Mouse (Mus musculus): ENCODE results near the gene Mrpl35.

Gene Mrpl35

DNA sequence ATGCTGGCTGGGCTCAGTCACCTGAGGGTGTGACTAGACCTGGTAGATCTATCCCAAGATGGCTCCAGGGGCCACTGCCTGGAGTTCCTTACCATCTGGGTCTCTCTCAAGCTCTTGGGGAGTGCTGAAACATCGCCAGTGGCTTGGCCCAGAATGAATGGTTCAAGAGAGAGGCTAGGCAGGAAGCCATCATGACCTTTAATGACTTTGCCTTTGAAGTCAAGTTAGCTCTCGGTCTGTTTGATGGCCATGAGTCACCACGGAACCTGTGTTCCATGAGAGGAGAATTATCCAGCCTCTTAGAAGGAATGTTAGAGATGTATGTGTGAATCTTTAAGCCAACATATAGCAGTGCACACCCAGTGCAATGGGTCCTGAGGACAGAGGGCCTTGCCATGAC is 27.4 kb downstream of the Mrpl35 start:
- DNase-seq (ENCODE audit: low spot score) = no peak

DNA sequence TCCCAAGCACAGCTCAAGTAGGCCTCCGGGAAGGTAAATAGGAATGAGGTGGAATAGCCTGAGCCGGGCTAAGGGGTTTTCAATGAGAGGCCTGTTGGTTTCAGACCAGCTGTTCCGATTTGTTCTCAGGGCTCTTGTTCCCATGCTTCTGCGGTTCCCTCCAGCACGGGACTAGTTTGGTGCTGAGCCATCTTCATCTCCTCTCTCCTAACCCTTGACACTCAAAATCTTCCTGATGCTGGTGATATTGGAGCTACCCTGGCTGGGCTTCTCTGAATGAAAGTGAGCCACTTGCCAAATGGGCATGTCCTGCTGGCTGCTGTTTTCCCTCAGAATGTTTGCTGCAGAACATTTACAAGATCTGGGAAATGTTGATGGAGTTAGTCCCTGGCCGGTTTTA is 35.0 kb downstream of the Mrpl35 start:
- DNase-seq (ENCODE audit: low spot score) = no peak

- no peak for DNase-seq (ENCODE audit: low spot score)
These were observed 38.4 kb downstream of the Mrpl35 start for GRCm38 (mm10) chr6:71788348-71788747.

DNA sequence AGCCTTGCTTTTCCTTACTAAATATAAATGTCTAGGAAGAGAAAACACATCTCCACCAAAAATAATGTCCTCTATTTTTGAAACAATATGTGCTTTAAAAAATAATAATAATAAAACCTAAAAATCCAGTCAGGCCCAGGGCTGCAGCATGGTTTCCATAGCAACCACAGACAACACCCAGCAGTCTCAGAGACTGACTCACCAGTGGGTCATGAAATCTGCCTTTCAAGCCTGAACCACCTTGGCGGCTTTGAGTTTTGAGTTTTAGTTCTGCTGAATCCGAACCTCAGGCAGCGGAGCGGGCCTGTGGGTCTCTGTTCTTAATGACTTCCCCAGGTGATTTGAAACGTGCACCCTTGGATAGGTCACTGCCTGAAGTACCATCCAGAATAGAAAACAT is 43.6 kb downstream of the Mrpl35 start:
- DNase-seq (ENCODE audit: low spot score) = no peak

- DNase-seq (ENCODE audit: low spot score) = no peak
These were observed 46.3 kb downstream of the Mrpl35 start for GRCm38 (mm10) chr6:71780431-71780830.

DNA sequence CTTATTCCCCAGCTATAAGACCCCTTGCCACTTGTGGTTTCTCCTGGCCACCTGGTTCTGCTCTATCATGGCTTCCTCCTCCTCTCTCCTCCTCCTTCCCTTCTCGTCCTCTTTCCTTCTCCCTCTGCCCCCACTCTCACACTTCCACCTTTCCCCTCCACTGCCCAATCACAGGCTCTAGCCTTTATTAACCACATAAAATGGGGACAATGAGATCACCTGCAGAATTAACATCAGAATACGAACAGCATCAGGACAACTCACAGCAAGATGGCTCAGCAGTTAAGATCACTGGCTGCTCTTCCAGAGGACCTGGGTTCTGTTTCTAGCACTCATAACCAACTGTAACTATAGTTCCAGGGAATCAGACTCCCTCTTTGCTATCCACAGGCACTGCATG is 46.9 kb downstream of the Mrpl35 start:
- DNase-seq (ENCODE audit: low spot score) = no peak

DNA sequence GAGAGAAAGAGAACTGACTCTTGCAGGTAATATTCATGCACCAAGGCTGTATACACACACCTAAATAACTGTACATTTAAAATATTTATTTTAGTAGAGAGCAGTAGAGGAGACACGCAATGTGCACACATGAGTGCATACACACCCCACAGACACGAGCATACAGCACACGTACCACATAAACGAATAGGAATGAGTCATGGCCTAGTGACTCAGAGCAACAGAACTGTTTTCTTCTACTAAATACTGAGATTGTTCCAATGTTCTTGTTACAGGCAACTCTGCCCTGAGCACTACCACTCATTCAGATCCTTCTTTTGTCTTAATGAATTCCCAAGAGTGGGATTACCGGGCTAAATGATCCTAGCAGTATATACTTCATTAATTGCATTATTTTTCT is 48.8 kb downstream of the Mrpl35 start:
- no peak for DNase-seq (ENCODE audit: low spot score)

GRCm38 (mm10) chr6:71772636-71773208 is 54.0 kb downstream of the Mrpl35 start:
- DNase-seq (ENCODE audit: low spot score) = no peak

GRCm38 (mm10) chr6:71772156-71772555 is 54.6 kb downstream of the Mrpl35 start:
- DNase-seq (ENCODE audit: low spot score) = peak; percentile 60

GRCm38 (mm10) chr6:71771282-71771681 is 55.5 kb downstream of the Mrpl35 start:
- no peak for DNase-seq (ENCODE audit: low spot score)

DNA sequence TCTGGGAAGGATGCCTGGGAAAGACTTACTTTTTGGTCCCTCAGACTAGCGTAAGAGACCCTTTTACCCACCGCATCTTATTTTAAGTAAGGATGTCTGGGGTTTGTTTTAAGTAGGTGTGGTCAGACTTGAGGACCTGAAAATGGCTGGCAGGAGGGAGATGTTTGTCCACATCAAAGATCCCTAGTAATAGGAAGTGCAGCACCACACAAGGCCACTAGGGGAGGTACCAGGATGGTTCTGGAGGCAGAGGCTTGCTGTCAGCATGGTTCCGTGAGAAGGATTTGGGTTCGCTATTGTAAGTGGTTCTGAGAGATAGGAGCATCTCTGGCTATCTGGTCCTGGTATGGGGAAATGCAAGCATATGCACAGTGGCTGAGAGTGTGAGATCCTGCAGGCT is 55.9 kb downstream of the Mrpl35 start:
- no peak for DNase-seq (ENCODE audit: low spot score)

GRCm38 (mm10) chr6:71769901-71770690 is 56.7 kb downstream of the Mrpl35 start:
- DNase-seq (ENCODE audit: low spot score) = no peak

DNA sequence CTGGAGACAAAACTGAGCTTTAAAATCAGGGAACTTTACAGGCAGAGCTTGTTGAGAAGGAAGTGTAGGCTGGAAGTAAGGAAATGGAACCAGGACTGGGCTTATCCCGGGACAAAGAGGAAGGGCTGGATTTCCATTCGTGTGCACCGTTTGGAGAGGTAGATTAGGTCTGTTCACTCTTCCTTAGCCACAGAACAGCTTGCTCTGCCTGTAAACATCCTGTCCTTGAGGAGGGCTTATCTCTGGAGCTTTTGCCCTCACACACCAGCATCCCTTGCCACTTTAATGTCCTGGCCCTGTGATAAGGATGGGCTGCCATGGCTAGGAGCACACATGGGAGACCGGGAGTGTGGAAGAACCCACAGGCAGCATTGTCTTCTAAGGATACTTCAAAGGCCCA is 59.0 kb downstream of the Mrpl35 start:
- no peak for DNase-seq (ENCODE audit: low spot score)

Data from layer of hippocampus, adult 11-12 months (tissue).